Mouse (Mus musculus): ENCODE results near the gene Rsl24d1. TPM values are rescaled to one million over a fixed set of nuclear protein-coding genes. Genes with fewer than 3 reads are reported as not detected.
"Not testable (repeated sequence)": the region's sequence is repeated elsewhere in the genome, so short reads cannot be mapped to it uniquely, and the experiment has no call there.

The Rsl24d1 gene
- total RNA-seq, 4 experiments from 2014 or later, result 47.4 to 55.9 (median 49.5) TPM

DNA sequence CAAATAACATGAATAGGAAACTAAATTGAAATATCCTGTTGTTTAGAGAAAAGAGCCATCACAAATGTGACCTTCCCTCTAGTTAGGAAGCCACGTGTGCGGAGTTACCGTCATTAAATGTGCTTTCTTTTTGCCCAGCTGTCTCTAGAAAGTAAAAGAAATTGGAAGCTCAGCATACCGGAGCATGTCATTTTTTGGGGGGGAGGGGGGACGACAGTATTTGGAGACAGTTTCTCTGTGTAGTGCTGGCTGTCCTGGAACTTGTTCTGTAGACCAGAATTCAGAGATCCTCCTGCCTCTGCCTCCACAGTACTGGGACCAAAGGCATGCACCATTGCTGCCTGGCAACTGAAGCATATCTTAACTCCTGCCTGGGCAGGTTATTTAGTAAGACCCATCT, 11.7 kb upstream of the Rsl24d1 start, which contains the start of gene Khdc3:
Gene Khdc3, plus strand, starts transcription at position 301 of the 400 bp plus-strand sequence.
- no peak for DNase-seq (ENCODE audit: low spot score)

GRCm38 (mm10) chr9:73102181-73102580, 11.0 kb upstream of the Rsl24d1 start, which contains the start of gene Gm20509:
Gene Gm20509, plus strand, starts transcription at chr9:73102470.
- DNase-seq (ENCODE audit: low spot score), result no peak

DNA sequence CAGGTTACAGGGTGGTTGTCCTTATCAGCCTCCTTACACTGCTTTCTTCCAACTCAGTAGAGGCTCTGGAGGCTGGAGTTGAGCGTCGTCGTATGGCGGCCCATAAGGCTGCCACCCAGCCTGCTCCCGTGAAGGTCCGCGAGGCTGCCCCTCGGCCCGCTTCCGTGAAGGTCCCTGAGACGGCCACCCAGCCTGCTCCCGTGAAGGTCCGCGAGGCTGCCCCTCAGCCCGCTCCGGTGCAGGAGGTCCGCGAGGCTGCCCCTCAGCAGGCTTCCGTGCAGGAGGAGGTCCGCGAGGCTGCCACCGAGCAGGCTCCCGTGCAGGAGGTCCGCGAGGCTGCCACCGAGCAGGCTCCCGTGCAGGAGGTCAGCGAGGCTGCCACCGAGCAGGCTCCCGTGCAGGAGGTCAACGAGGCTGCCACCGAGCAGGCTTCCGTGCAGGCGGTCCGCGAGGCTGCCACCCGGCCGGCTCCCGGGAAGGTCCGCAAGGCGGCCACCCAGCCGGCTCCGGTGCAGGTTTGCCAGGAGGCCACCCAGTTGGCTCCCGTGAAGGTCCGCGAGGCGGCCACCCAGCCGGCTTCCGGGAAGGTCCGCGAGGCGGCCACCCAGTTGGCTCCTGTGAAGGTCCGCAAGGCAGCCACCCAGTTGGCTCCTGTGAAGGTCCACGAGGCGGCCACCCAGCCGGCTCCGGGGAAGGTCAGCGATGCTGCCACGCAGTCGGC, 9.9 kb upstream of the Rsl24d1 start:
- no peak for DNase-seq (ENCODE audit: low spot score)

DNA sequence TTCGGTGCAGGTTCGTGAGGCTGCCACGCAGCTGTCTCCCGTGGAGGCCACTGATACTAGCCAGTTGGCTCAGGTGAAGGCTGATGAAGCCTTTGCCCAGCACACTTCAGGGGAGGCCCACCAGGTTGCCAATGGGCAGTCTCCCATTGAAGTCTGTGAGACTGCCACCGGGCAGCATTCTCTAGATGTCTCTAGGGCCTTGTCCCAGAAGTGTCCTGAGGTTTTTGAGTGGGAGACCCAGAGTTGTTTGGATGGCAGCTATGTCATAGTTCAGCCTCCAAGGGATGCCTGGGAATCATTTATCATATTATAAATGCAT, 9.4 kb upstream of the Rsl24d1 start:
- no peak for DNase-seq (ENCODE audit: low spot score)

DNA sequence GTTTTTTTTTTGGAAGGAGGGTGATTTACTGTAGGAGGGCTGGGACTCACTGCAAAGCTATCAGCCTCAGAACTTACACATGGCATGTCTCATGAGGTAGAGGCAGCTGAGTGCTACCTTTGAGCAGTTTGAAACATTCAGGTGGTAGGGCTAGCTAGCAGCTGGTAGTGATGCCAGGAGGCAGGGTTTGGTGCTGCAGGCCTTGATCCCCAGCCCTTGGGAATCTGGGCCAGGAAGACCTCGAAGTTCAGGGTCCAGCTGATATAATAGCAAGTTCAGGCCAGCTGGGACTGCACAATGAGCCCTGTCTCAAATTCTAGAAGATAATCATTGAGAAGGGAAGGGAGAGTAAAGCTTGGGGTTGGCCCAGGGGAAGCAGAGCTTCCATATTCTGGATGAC, 8.1 kb upstream of the Rsl24d1 start:
- no peak for DNase-seq (ENCODE audit: low spot score)

DNA sequence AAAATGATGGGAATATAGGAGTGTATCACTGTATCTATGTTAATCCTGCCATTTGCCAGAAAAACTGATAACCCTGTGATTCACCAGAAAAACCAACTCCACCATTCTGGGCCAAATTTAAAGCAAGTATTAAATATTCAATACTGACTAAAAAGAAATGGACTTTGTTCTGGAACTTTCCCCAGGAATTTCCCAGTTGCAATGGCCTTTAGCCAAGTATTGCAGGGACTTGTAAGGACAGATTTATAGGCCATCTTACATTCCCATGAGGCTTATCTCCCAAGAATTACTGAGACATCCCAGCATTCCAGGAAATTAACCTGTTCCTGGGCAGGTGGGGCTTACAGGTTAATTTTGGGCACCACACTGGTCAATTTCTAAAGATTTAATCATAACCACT, 7.5 kb upstream of the Rsl24d1 start:
- no peak for DNase-seq (ENCODE audit: low spot score)

DNA sequence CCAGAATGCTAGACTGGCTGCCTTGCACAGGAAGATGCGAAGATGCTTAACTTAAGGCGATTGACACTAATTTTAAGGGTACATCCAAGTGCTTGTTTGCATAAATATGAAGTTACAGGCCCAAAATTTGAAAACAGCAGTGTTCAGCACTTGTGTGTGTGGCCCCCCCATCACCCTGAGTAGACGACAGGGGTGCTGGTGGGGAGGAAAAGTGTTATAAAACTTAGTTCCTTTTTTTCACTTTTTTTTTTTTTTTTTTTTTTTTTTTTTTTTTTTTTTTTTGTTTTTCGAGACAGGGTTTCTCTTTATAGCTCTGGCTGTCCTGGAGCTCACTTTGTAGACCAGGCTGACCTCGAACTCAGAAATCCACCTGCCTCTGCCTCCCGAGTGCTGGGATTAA, 3.5 kb downstream of the Rsl24d1 start:
- not testable (repeated sequence) for DNase-seq (ENCODE audit: low spot score)

DNA sequence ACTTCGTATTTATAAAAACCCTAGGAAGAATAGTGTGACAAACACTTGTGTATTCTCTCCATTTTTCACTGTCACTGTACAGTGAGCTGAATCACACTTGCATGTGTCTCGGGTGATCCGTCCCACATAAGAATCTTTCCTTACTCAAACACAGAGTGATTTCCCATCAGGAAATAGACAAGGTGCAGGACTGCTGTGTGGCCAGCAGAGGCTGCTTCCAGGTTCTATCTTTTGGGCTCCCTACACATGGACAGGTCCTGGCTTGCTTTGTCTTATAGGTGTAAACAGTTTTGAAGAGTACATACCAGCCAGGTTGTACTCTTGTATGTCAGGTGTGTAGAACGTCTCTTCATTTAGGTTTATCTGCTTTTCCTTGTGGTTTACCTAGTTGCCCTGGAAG, 4.8 kb downstream of the Rsl24d1 start:
- DNase-seq (ENCODE audit: low spot score), result no peak

DNA sequence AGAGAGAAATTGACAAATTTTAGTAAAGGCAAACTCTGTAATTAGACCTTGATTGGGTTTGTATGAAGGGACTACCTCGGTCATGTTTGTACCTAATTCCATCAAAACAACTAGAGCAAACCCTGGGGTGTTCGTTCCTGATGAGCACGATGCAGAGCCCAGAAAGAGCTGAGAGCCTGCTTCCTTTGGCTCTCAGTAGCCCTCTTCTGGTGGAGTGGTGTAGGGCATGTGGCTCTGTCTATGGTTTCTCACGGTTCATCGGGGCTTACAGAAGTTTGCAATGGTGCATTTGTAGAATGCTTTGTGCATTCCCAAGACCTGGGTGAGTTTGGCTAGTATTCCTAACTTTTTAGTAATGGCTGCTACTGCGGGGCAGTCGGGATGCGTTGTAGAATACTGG, 8.5 kb downstream of the Rsl24d1 start:
- no peak for DNase-seq (ENCODE audit: low spot score)

GRCm38 (mm10) chr9:73125043-73125570, 11.9 kb downstream of the Rsl24d1 start:
- DNase-seq (ENCODE audit: low spot score), result no peak

GRCm38 (mm10) chr9:73127457-73127856, 14.2 kb downstream of the Rsl24d1 start:
- no peak for DNase-seq (ENCODE audit: low spot score)

GRCm38 (mm10) chr9:73129875-73130274, 16.6 kb downstream of the Rsl24d1 start:
- no peak for DNase-seq (ENCODE audit: low spot score)

DNA sequence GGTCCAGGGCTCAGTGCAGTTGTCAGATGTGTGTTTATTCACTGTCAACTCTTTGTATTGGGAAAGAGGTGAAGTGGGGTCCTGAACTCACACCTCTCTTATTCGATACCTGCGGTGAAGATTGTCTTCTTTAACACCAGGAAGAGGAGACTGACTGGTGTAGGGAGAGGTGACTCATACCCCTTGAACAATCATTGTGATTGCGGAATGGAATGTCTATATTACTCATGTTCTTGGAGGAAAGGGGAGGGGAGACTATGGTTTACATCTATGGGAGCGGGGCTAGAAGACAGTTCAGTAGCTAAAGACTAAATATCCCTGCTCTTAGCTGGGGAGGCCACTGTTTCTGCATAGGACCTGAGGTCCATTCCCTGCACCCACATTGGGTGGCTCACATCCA, 17.3 kb downstream of the Rsl24d1 start:
- DNase-seq (ENCODE audit: low spot score), result no peak

GRCm38 (mm10) chr9:73137341-73137886, 24.2 kb downstream of the Rsl24d1 start:
- no peak for DNase-seq (ENCODE audit: low spot score)

GRCm38 (mm10) chr9:73154347-73154746, 41.1 kb downstream of the Rsl24d1 start:
- no peak for DNase-seq (ENCODE audit: low spot score)

- no peak for DNase-seq (ENCODE audit: low spot score)
These were observed 44.7 kb downstream of the Rsl24d1 start for GRCm38 (mm10) chr9:73157968-73158367.

GRCm38 (mm10) chr9:73159265-73159664, 46.0 kb downstream of the Rsl24d1 start:
- no peak for DNase-seq (ENCODE audit: low spot score)

GRCm38 (mm10) chr9:73162571-73163333, 49.5 kb downstream of the Rsl24d1 start:
- peak; percentile 63 for DNase-seq (ENCODE audit: low spot score)

DNA sequence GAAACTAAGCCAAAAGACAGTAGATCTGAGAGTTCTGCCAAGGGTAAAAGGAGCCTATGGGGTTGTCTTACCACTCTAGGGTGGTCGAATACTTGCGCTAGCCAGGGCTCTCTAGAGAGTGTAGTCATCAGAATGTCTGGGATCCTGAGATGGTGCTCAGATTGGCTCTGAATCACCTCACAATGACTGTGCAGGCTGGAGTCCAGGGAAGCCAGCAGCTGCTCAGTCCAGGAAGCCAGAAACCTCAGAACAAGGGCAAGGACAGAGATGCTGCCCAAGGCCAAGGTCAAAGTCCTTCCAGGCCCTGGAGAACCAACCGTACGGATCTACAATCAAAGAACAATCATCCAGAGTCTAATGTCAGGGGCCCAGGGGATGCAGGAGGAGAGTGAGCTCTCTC, 52.4 kb downstream of the Rsl24d1 start:
- no peak for DNase-seq (ENCODE audit: low spot score)

Data from heart, adult 8-10 months (tissue).